Mouse (Mus musculus) T-helper 17 cell (primary cell): ENCODE measurements around the gene Ctu2.

Experiments used
- in situ Hi-C, 2 experiments: fragments of 300-600 bp; cut with MboI, MseI; formaldehyde crosslinking; loops; 1 replicate in 1 of 2; 2 replicates in 1 of 2; pipeline ENCODE4 v1.15.1; 2025; ENCODE audit warnings: high pct_unique_total_duplicates in 2 of 2

Ctu2 gene

DNA sequence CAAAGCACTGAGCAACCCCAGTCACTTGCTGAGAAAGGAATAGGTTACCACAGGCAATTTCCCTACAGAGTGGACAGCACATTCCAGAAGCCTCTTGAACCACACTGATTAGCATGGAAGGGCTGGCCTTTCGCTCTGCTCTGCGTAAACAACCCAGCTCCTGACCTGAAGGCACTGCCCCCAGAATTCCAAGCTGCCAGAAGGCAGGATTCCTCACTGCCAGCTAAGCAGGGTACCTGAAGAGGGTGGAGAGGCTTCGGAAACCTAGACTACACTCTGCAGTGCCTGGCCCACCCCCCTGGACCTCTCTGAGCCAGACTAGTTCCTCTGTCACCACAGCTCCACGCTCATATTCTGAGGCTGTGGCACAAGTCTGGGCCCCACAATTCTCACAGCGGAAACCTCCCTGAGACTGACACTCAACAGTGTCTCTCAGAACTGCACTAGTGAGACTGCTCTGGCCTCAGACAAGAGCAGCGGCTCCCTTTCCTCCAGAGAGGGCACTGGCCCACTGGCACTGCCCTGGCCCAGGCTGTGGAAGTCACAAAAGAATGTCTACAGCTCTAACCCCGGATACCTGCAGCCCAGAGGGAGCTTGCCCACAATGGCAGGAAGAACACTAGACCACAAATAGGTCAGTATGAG, 50.7 kb downstream of the Ctu2 start:
- in situ Hi-C loops, result loop anchor here in 1 of 2 experiments (10.0 kb wide), 1 partner anchor 288 kb away; no protein-coding TSS in a partner anchor

- in situ Hi-C loops, result loop anchor here in 1 of 2 experiments (10.0 kb wide), 1 partner anchor 287 kb away; no protein-coding TSS in a partner anchor
Observed at GRCm38 (mm10) chr8:122527937-122528336, 52.0 kb downstream of the Ctu2 start.

DNA sequence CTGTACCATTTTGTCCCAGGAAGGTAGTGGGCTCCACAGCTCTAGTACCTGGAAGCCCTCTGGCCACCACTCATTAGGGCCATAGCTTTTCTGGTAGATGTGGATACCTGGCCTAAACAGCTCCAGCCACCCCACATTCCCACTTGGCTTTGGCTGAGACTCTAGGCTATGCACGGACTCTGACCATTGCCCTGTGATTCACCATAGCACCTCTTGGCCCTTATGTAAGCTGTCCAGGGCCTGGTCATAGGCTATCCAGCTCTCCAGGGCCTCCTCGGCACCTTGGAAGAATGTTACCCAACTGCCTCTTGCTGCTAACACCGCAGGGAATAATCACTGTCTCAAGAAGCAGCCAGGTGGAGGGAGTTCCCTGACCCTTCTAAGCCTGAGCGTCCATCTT, 53.2 kb downstream of the Ctu2 start:
- in situ Hi-C loops, result loop anchor here in 1 of 2 experiments (10.0 kb wide), 1 partner anchor 286 kb away; no protein-coding TSS in a partner anchor

DNA sequence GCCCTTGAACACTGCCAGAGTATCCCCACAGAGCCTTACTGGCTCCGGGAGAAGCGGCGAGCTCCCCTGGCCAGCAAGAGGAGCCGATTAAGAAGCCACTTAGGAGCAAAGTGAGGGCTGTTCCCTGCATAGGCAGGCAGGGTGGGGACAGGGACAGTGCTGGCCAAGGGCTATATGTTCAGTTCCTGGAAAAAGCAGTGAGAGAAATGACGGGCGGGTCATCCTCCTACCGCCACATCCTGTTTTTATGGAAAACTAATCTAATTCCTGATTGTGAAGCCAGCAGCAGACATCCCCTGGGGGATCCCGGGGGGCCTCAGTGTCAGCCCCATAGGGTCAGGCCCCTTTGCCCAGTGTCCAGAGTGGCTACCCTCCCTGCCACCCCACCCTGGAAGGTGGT, 55.4 kb downstream of the Ctu2 start:
- in situ Hi-C loops, result no loop called here
